Mouse (Mus musculus) megakaryocyte, adult 5-6 weeks (primary cell): ENCODE results near the gene Il6ra. TPM values are rescaled to one million over a fixed set of nuclear protein-coding genes. Genes with fewer than 3 reads are reported as not detected.

Source experiments
- ATAC-seq: 2 replicates; pipeline ENCODE4 v1.8.0; 2016; ENCODE audit warnings: mild to moderate bottlenecking, inconsistent platforms; ENCODE audit not compliant: poor library complexity, severe bottlenecking
- total RNA-seq, 2 experiments: library from RNA; stranded (forward) in 1 of 2; stranded (reverse) in 1 of 2; fragments of 153-499, 151-499 nt in 1 of 2; fragments of 221-1000, 200-1000 nt in 1 of 2; gene quantifications; 2 replicates each; pipeline versions ENCODE4 v1.2.3 to v1.2.4; 2015 to 2017

Gene Il6ra
- 147 and 166 TPM in 2 replicates for total RNA-seq (2015)
- total RNA-seq (2017), result 63.8 and 71.2 TPM in 2 replicates

GRCm38 (mm10) chr3:89912543-89913391, at the start of gene Il6ra:
Gene Il6ra (minus strand): TSS chr3:89913196.
- ATAC-seq, result peak; percentile 79

GRCm38 (mm10) chr3:89962059-89962750, 49.2 kb upstream of the Il6ra start:
- ATAC-seq, result no peak

- ATAC-seq, result no peak
Measured at GRCm38 (mm10) chr3:89961436-89961835, 48.4 kb upstream of the Il6ra start.

DNA sequence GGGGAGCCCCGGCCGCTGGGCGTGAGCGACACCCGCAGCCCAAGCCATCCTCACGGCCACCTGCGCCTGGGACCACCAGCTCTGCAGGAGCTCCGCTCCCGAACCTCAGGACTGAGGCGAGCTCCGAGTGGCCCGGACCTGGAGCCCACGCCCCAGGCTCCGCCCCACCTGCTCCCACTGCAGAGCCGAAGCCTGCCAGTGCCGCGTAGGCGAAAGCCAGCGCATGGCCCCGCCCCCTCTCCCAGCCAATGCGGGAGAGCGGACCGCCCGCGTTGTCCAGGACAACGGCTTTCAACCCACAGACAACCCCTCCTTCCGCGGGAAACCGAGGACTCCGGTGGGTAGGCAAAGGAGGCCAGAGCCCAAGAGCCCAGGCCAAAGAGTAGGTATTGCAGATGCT, 47.5 kb upstream of the Il6ra start:
- peak; percentile 82 for ATAC-seq

GRCm38 (mm10) chr3:89959435-89959834, 46.4 kb upstream of the Il6ra start:
- ATAC-seq, result no peak

- no peak for ATAC-seq
Measured at GRCm38 (mm10) chr3:89957880-89958279, 44.9 kb upstream of the Il6ra start.

GRCm38 (mm10) chr3:89956177-89956971, 43.4 kb upstream of the Il6ra start:
- ATAC-seq, result no peak

GRCm38 (mm10) chr3:89953420-89953819, 40.4 kb upstream of the Il6ra start:
- peak; percentile 87 for ATAC-seq

- ATAC-seq, result no peak
Measured at GRCm38 (mm10) chr3:89948655-89949054, 35.7 kb upstream of the Il6ra start.

DNA sequence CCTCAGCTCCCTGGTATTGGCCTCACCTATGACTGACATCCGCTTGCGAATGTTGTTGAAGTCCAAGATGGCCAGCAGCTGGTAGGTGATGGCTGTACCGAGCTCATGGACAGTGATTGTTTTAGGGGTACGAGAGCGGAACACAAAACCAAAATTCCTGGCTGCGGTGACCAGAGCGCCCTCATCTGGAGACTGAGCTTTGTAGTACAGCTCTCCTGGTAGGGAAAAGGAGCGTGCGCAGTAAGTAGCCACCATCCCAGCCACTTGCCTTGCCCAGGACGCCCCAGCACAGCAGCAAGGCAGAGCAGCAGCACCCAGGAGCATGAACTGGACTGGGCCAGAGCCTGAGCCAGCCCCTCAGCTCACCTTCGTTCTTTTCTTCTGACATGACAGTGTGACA, 35.0 kb upstream of the Il6ra start:
- ATAC-seq, result no peak

DNA sequence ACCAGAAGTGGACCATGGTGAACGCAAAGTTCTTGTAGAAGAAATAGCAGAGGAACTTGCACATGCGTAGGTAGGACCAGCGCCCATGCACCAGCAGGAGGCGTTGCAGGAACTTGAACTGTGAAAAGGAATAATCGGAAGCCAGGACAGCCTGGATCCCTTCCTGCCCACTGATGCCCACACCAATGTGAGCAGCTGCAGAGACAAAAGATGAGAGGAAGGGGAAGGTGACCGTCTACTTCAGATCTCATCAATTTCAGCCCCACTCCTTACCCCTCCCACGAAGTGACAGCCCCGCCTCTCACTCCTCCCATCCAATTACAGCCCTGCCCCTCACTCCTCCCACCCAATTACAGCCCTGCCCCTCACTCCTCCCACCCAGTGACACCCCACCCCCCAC, 32.0 kb upstream of the Il6ra start:
- no peak for ATAC-seq

DNA sequence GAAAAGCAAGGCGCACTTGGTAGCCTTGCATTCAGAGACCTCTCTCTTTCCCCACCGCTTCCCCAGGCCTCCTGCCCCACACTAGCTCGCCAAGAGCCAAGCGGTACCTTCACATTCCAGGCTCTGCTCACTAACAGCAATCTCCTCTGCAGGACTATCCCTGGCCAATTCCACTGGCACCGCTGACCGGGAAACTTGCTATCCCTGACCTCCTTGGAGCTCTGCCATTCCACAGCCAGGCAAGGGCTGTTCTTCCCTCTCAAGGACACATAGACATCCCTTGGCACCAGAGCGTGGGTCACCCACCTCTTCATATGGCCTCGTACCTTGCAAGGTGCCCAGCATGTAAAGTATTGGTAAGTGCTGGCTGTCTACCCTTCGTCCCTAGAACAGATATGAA, 29.9 kb upstream of the Il6ra start:
- no peak for ATAC-seq

GRCm38 (mm10) chr3:89936495-89936894, 23.5 kb upstream of the Il6ra start:
- ATAC-seq, result no peak

DNA sequence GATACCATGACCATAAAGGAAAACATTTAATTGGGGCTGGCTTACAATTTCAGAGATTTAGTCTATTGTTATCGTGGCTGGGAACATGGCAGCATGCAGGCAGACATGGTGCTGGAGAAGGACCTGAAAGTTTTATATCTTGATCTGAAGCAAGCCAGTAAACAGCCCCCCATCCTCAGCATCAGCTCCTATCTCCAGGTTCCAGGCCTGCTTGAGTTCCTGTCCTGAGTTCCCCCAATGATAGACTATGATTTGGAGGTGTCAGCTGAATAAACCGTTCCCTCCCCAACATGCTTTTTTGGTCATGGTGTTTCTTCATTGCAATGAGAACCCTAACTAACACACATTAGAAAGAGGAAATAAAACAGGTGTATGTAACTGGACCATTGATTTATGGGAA, 19.9 kb upstream of the Il6ra start:
- no peak for ATAC-seq

- ATAC-seq, result no peak
Measured at GRCm38 (mm10) chr3:89928956-89929355, 16.0 kb upstream of the Il6ra start.

DNA sequence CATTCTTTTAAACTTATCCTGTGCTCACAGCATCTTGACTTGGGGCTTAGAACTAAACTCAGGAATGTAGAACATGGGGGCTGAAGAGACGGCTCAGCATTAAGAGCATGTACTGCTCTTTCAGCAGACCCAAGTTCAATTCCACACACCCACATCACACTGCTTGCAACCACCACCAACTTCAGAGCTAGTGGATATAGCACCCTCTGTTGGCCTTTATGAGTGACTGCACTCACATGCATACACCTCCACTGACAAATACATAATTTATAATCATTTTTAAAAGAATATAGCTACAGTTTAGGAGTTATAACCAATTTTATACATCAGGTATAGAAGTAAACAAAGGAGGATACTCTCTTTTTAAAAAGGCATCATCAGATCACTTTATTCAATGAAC, 13.4 kb upstream of the Il6ra start:
- ATAC-seq, result no peak

DNA sequence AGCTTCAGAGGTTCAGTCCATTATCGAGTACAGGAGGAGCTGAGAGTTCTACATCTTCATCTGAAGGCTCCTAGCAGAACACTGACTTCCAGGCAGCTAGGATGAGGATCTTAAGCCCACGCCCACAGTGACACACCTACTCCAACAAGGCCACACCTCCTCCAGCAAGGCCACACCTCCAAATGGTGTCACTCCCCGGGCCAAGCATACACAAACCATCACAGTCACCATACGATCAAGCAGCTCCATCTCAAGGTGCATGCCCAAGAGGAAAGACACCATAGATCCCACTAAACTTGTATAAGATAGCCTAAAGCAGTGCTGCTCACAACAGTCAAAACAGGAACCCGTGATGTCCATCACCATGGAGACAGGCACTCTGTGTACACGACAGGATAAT, 7.7 kb upstream of the Il6ra start:
- no peak for ATAC-seq

GRCm38 (mm10) chr3:89917408-89917807, 4.4 kb upstream of the Il6ra start:
- no peak for ATAC-seq

GRCm38 (mm10) chr3:89916622-89917021, 3.6 kb upstream of the Il6ra start:
- ATAC-seq, result no peak

DNA sequence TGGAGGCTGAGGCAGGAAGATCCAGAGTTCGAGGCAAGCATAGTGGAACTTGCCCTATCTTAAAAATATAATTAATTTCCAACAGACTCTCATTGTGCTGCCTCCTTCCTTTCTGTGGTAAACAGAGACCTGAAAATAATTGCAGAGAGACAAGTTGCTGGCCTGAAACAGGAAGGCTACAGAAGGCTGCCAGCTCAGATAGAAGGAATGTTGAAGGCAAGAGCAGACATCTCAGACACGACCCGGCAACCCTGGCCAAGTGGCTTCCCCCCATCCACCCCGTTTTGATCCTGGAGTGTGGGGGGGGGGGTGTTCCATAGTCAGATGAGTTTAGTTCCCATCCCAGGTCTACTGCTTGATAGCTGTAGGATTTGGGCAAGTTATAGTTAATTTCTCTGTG, 1.7 kb upstream of the Il6ra start:
- no peak for ATAC-seq

DNA sequence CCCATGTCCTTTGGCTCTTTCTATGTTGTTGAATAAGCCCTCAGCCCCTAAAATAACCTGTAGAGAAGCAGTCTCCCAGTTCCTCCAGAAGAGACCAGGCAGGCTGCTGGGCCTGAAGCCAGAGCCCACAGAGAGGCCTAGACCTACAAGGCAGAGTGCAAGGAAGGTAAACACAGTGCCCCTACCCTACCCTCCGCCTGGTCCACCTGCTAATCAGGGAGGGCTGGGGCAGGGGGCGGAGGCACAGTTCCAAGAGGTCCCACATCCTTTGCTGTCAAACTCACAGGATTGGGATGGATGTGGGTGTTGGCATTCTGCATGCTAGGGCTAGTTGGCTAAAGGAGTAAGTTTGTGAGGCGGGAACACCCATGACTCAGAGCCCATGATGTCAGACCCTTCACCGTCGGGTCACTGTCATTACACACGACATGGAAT, 871 bp downstream of the Il6ra start:
- ATAC-seq, result 0 out of 2 replicates have a peak, but pooled peaks have one; percentile 3
